Mouse (Mus musculus) kidney, postnatal 36 days (tissue): ENCODE results near the gene Phlda2.

Experiments
- DNase-seq, 2 experiments: peaks; one replicate each; pipeline ENCODE4 v3.0.0; 2021 to 2022; ENCODE audit warnings: mixed read lengths in 2 of 2

The Phlda2 gene

GRCm38 (mm10) chr7:143461920-143462319 lies 41.0 kb downstream of the Phlda2 start:
- DNase-seq, result no peak

GRCm38 (mm10) chr7:143461294-143461870 lies 41.6 kb downstream of the Phlda2 start:
- DNase-seq, result no peak

- DNase-seq, result peak; percentile 92 to 94
Measured at GRCm38 (mm10) chr7:143460874-143461273, 42.1 kb downstream of the Phlda2 start, which contains the start of gene Cdkn1c. Gene Cdkn1c (minus strand): TSS chr7:143461050.

- DNase-seq, result peak in 1 of 2 experiments; percentile 11
Measured at GRCm38 (mm10) chr7:143460217-143460834, 42.6 kb downstream of the Phlda2 start.

GRCm38 (mm10) chr7:143459332-143460211 lies 43.4 kb downstream of the Phlda2 start:
- DNase-seq, result peak in 1 of 2 experiments; percentile 70

- peak in 1 of 2 experiments; percentile 9 for DNase-seq
Measured at GRCm38 (mm10) chr7:143458963-143459331, 44.0 kb downstream of the Phlda2 start.
